Mouse (Mus musculus) brain, embryonic 14.5 days (tissue): ENCODE results near the gene Sncg. TPM values are rescaled to one million over a fixed set of nuclear protein-coding genes. Genes with fewer than 3 reads are reported as not detected.
A peak's percentile ranks its signal among the peaks of the same experiment; 100 is the strongest.

Experiments used
- DNase-seq: peaks from one replicate; pipeline ENCODE4 v3.0.0-alpha.2; 2011; ENCODE audit warnings: low read depth
- CTCF ChIP-seq: fragments of 200-500 bp; IDR thresholded peaks from 2 replicates; pipeline ENCODE4 v1.5.1; 2012; ENCODE audit warnings: inconsistent platforms, mild to moderate bottlenecking, moderate library complexity, borderline replicate concordance; ENCODE audit not compliant: insufficient read depth, insufficient read length; ENCODE audit errors: extremely low read depth
- POLR2A ChIP-seq: fragments of 200-500 bp; IDR thresholded peaks from 2 replicates; pipeline ENCODE4 v1.6.1; 2012; ENCODE audit warnings: mild to moderate bottlenecking, inconsistent platforms, borderline replicate concordance; ENCODE audit not compliant: poor library complexity, insufficient read depth, insufficient read length, severe bottlenecking; ENCODE audit errors: extremely low read depth
- polyA plus RNA-seq: library from polyadenylated mRNA; depleted of rRNA; stranded (reverse); fragments of >200 nt; gene quantifications from 2 replicates; pipeline ENCODE4 v1.2.3, GENCODE M21; 2012

Gene Sncg
- polyA plus RNA-seq, 1 experiment: 103 TPM

DNA sequence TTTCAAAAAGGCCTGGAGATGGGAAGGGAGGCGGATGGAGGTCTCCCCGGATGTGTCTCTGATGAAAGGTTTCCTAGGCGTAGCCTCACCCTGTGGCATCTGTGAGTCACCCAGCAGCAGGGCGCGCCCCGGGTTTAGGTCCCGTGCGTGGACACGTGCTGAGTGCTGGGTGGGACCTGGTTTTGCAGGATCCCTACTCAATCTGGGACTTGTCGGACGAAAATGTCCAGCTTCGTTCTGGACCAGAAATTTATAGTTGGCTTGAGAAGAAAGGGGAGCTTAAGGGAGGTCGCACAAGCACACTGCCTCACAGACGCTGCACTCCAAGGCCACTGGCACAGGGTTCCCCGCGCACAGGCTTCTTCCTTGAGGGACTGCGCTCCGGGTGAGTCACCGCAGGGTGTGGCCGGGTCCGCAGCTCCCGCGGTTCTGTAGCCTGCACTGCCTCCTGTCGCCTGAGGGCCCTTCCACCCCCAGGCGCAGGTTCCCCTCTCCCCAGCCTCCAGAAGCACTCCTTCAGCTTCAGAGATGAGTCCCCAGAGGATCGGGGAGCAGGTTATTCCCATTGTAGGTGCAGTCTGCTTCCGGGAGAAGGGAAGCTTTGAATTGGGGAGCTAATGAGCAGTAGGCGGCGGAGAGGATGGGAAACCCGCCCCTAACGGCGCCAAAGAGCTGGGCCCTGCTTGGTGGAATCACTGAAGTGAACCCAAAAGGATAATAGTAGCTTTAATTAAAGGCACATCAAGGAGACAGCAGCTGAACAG lies 10.9 kb downstream of the Sncg start:
- peak; percentile 79 for DNase-seq
- no peak for TF ChIP-seq POLR2A
- peak; percentile 12; the same call in 1 of the 2 replicates for TF ChIP-seq CTCF

DNA sequence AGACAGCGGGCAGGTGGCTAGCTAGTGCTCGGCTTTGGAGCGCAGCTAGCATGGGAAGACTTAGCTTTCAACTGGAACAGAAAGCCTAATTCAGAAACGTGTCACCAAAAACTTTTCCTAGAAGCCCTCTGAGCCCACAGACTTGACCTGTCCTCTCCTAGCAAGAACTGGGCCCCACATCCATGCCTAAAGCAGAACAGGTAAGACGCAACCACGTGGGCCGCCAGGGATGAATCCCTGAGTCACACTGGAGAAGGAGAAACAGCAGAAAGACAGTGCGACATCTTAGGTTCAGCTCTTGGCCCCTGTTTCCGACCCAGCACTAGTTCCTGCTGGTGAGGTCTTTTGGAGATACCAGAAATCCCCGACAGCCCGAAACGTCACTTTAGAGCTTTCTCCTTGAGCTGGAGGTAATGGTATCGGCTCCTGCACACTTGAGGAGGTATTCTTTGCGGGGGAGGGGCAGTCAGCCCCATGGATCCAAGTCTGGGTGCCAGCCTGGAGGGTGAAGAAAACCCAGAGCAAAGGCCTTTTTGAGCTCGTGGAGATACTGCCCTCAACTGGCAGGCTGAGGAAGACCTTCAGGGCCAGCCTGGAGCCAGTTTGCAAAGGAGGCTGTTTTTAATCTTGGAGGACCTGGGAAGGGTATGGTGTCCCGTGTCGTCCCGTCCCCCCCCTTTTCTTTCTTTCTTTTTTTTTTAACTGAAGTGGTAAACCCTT lies 11.7 kb downstream of the Sncg start:
- DNase-seq: peak; percentile 81
- TF ChIP-seq POLR2A: no peak
- peak; percentile 79 for TF ChIP-seq CTCF

DNA sequence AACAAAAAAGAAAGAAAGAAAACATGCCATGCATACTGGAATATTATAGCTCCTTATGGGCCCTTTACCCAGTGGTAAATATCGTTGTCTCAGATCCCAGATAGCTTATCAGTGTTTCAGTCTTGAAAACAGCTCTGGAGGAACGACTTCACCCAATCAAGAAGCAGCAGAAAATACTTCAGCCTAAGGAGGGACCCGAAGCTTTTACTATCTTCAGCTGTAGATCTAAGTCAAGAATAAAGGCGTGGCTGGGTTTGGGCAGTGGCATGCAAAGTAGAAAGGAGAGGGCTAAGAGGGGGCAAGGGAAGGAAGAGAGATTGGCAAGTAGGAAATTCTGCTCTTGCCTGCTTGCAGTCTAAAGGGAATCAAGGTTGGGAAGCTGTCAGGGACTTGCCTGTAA lies 12.5 kb downstream of the Sncg start:
- DNase-seq: no peak
- TF ChIP-seq POLR2A: no peak
- TF ChIP-seq CTCF: no peak

DNA sequence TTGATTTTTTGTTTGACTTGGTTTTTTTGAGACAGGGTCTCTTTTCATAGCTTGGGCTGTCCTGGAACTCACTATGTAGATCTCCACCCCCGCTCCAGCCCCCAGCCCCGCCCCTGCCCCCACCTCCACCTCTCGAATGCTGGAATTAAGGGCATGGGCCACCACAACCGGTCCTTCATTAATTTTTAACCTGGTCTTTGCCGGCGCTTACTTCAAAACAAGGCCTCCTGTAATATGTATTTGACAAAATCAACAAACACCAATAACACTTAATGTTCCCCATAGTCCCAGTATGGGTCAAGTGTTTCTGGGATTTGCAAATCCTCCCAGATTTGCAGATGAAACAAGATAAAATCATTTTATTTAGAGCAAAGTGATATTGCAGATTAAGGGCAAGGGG lies 14.3 kb downstream of the Sncg start:
- no peak for TF ChIP-seq POLR2A
- TF ChIP-seq CTCF: no peak
- DNase-seq: no peak

DNA sequence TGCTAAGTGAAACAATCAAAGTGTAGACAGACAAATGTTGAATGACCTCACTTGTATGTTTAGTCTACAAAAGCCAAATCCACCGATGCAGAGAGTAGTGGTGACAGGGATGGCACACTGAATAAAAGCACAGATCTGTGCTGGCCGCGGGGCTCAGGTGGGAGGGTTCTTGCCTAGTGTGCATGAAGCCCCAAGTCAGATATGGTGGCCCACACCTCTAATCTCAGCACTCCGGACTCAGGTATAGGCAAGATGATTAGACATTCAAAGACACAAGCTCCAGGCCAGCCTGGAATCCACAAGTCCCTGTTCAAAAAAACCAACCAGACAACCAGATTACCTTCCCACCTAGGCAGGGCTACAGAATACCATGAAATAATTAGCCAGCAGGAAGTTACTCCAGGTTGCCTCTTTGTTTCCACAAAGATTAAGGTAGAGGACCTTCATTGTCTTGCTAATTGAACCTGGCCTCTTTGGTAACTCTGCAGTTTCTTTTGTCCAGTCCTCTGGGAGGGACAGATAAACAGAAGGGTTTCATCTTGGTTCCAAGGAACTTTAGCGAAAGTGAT lies 14.8 kb downstream of the Sncg start:
- no peak for DNase-seq
- TF ChIP-seq CTCF (no peak), POLR2A (no peak)

- no peak for DNase-seq
- TF ChIP-seq CTCF (no peak), POLR2A (no peak)
Observed at GRCm38 (mm10) chr14:34357671-34358455, 16.7 kb downstream of the Sncg start.

DNA sequence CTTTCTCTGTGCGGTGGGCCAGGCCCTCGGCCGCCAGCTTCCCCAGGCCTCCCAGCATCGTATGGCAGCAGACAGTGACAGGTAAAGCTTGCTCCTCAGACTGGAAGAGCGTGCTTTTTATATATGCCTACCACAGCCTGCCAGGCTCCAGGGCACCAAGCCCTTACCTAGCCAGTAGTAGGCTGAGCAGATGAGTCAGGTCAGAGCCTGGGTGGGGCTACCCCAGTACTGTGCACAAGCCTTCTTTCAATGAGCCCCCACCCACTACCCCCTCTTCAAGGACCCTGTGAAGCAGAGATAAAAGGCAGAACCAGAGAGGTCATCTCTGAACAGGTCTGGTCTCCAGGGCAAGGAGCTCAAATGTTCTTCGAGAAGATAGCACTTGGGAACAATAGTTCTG lies 19.3 kb downstream of the Sncg start, which contains the start of gene Fam25c:
Gene Fam25c, minus strand, starts transcription at position 133 of the 400 bp plus-strand sequence.
- DNase-seq: no peak
- TF ChIP-seq POLR2A (no peak), CTCF (no peak)

DNA sequence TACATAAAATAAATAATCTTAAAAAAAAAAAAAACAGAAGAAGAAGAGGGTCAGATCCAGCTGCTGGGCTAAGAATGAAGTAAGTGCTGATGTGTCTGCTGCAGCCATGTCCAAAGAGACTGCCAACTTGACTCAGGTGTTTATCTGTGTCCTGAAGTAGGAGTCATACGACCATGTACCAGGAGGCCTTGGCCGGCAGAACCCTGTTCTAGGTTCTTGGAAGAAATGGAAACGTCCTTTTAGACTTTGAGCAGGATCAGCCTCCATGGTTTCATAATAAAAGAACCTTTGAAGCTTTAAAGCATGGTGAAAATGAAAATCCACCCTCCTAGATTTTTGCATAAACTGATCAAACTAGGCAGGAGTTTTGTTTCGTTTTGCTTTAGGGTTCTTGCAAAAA lies 20.1 kb downstream of the Sncg start:
- TF ChIP-seq POLR2A (no peak), CTCF (no peak)
- DNase-seq: no peak

GRCm38 (mm10) chr14:34353326-34353725 lies 21.3 kb downstream of the Sncg start:
- TF ChIP-seq POLR2A: no peak
- no peak for TF ChIP-seq CTCF
- no peak for DNase-seq

- no peak for TF ChIP-seq POLR2A
- no peak for TF ChIP-seq CTCF
- DNase-seq: no peak
Observed at GRCm38 (mm10) chr14:34352523-34352922, 22.1 kb downstream of the Sncg start.

- DNase-seq: no peak
- TF ChIP-seq POLR2A: no peak
- TF ChIP-seq CTCF: no peak
Observed at GRCm38 (mm10) chr14:34351660-34352059, 22.9 kb downstream of the Sncg start.

- DNase-seq: no peak
- no peak for TF ChIP-seq POLR2A
- no peak for TF ChIP-seq CTCF
Observed at GRCm38 (mm10) chr14:34349007-34349406, 25.6 kb downstream of the Sncg start.
